Mouse (Mus musculus): ENCODE data around the gene Abi3bp. TPM values are rescaled to one million over a fixed set of nuclear protein-coding genes. Genes with fewer than 3 reads are reported as not detected.

Abi3bp gene
- polyA plus RNA-seq, 1 experiment from 2014 or later = 0.55 TPM

- no peak overlapping the region for H3K4me3 ChIP-seq (replicated peaks; ENCODE audit: low read length)
- H3K4me1 ChIP-seq (replicated peaks; ENCODE audit: control insufficient read depth, insufficient read depth, low read length) = no peaks in the 10 kb centered on the region
- 80% methylated on average over 6 of the region's 6 CpGs for WGBS
- H3K4me2 ChIP-seq (replicated peaks) = no peak overlapping the region
- no peak overlapping the region for H3K27ac ChIP-seq
- no peaks in the 10 kb centered on the region for H3K27me3 ChIP-seq (ENCODE audit: control insufficient read depth, insufficient read depth, low read length)
- DNase-seq (ENCODE audit: low spot score) = no peak
- no peak for ATAC-seq (ENCODE audit: low FRiP score)
- no peaks in the 10 kb centered on the region for H3K36me3 ChIP-seq (replicated peaks; ENCODE audit: control insufficient read depth, insufficient read depth)
- no peaks in the 10 kb centered on the region for H3K9me3 ChIP-seq (ENCODE audit: control insufficient read depth, low read length)
- H3K9ac ChIP-seq = no peak overlapping the region
Measured at GRCm38 (mm10) chr16:56594866-56595265, 117.2 kb downstream of the Abi3bp start.

- 93% methylated on average over 4 of the region's 4 CpGs for whole genome bisulfite sequencing
Measured at GRCm38 (mm10) chr16:56598427-56598826, 120.7 kb downstream of the Abi3bp start.

GRCm38 (mm10) chr16:56602394-56602793, 124.7 kb downstream of the Abi3bp start:
- no peak overlapping the region for H3K4me2 ChIP-seq (replicated peaks)
- H3K27ac ChIP-seq = no peak overlapping the region
- H3K4me1 ChIP-seq (replicated peaks; ENCODE audit: control insufficient read depth, insufficient read depth, low read length) = no peaks in the 10 kb centered on the region
- WGBS = 85% methylated on average over 1 of the region's 1 CpGs
- DNase-seq (ENCODE audit: low spot score) = no peak
- no peaks in the 10 kb centered on the region for H3K36me3 ChIP-seq (replicated peaks; ENCODE audit: control insufficient read depth, insufficient read depth)
- ATAC-seq (ENCODE audit: low FRiP score) = no peak
- no peaks in the 10 kb centered on the region for H3K27me3 ChIP-seq (ENCODE audit: control insufficient read depth, insufficient read depth, low read length)
- H3K9ac ChIP-seq = no peak overlapping the region
- H3K4me3 ChIP-seq (replicated peaks; ENCODE audit: low read length) = no peak overlapping the region
- no peaks in the 10 kb centered on the region for H3K9me3 ChIP-seq (ENCODE audit: control insufficient read depth, low read length)

More at GRCm38 (mm10) chr16:56598427-56598826, 120.7 kb downstream of the Abi3bp start:
- no peaks in the 10 kb centered on the region for H3K36me3 ChIP-seq (replicated peaks; ENCODE audit: control insufficient read depth, insufficient read depth)
- no peaks in the 10 kb centered on the region for H3K27me3 ChIP-seq (ENCODE audit: control insufficient read depth, insufficient read depth, low read length)
- H3K4me1 ChIP-seq (replicated peaks; ENCODE audit: control insufficient read depth, insufficient read depth, low read length) = no peaks in the 10 kb centered on the region
- no peak for DNase-seq (ENCODE audit: low spot score)
- ATAC-seq (ENCODE audit: low FRiP score) = no peak
- H3K9ac ChIP-seq = no peak overlapping the region
- H3K9me3 ChIP-seq (ENCODE audit: control insufficient read depth, low read length) = no peaks in the 10 kb centered on the region
- H3K4me3 ChIP-seq (replicated peaks; ENCODE audit: low read length) = no peak overlapping the region
- no peak overlapping the region for H3K27ac ChIP-seq
- H3K4me2 ChIP-seq (replicated peaks) = no peak overlapping the region

- WGBS = 83% methylated on average over 8 of the region's 8 CpGs
- no peak for DNase-seq (ENCODE audit: low spot score)
- Histone ChIP-seq H3K27me3 (ENCODE audit: control insufficient read depth, insufficient read depth, low read length) (no peaks in the 10 kb centered on the region), H3K4me3 (replicated peaks; ENCODE audit: low read length) (no peak overlapping the region), H3K4me2 (replicated peaks) (no peak overlapping the region), H3K27ac (no peak overlapping the region), H3K36me3 (replicated peaks; ENCODE audit: control insufficient read depth, insufficient read depth) (no peaks in the 10 kb centered on the region), H3K4me1 (replicated peaks; ENCODE audit: control insufficient read depth, insufficient read depth, low read length) (no peaks in the 10 kb centered on the region), H3K9me3 (ENCODE audit: control insufficient read depth, low read length) (no peaks in the 10 kb centered on the region), H3K9ac (no peak overlapping the region)
- no peak for ATAC-seq (ENCODE audit: low FRiP score)
Measured at GRCm38 (mm10) chr16:56610572-56610971, 132.9 kb downstream of the Abi3bp start.

- Histone ChIP-seq H3K4me1 (replicated peaks; ENCODE audit: control insufficient read depth, insufficient read depth, low read length) (no peaks in the 10 kb centered on the region), H3K36me3 (replicated peaks; ENCODE audit: control insufficient read depth, insufficient read depth) (no peaks in the 10 kb centered on the region), H3K27ac (no peak overlapping the region), H3K4me3 (replicated peaks; ENCODE audit: low read length) (no peak overlapping the region), H3K9ac (no peak overlapping the region), H3K4me2 (replicated peaks) (no peak overlapping the region), H3K27me3 (ENCODE audit: control insufficient read depth, insufficient read depth, low read length) (no peaks in the 10 kb centered on the region), H3K9me3 (ENCODE audit: control insufficient read depth, low read length) (no peaks in the 10 kb centered on the region)
- no peak for ATAC-seq (ENCODE audit: low FRiP score)
- no peak for DNase-seq (ENCODE audit: low spot score)
- WGBS = 62% methylated on average over 10 of the region's 10 CpGs
Measured at GRCm38 (mm10) chr16:56611096-56611867, 133.6 kb downstream of the Abi3bp start.

GRCm38 (mm10) chr16:56638544-56638943, 160.9 kb downstream of the Abi3bp start:
- Histone ChIP-seq H3K27me3 (ENCODE audit: control insufficient read depth, insufficient read depth, low read length) (no peaks in the 10 kb centered on the region), H3K27ac (no peak overlapping the region), H3K4me2 (replicated peaks) (no peak overlapping the region), H3K9me3 (ENCODE audit: control insufficient read depth, low read length) (no peaks in the 10 kb centered on the region), H3K4me3 (replicated peaks; ENCODE audit: low read length) (no peak overlapping the region), H3K9ac (no peak overlapping the region), H3K4me1 (replicated peaks; ENCODE audit: control insufficient read depth, insufficient read depth, low read length) (no peaks in the 10 kb centered on the region), H3K36me3 (replicated peaks; ENCODE audit: control insufficient read depth, insufficient read depth) (no peaks in the 10 kb centered on the region)
- DNase-seq (ENCODE audit: low spot score) (no peak), ATAC-seq (ENCODE audit: low FRiP score) (no peak)
- 92% methylated on average over 3 of the region's 3 CpGs for WGBS

- no peaks in the 10 kb centered on the region for H3K27me3 ChIP-seq (ENCODE audit: control insufficient read depth, insufficient read depth, low read length)
- DNase-seq (ENCODE audit: low spot score) = peak; percentile 47
- no peak overlapping the region for H3K4me3 ChIP-seq (replicated peaks; ENCODE audit: low read length)
- no peaks in the 10 kb centered on the region for H3K9me3 ChIP-seq (ENCODE audit: control insufficient read depth, low read length)
- ATAC-seq (ENCODE audit: low FRiP score) = no peak; the same call in 1 of the 2 replicates
- H3K4me1 ChIP-seq (replicated peaks; ENCODE audit: control insufficient read depth, insufficient read depth, low read length) = no peaks in the 10 kb centered on the region
- 31% methylated on average over 2 of the region's 2 CpGs for WGBS
- H3K27ac ChIP-seq = no peak overlapping the region
- no peak overlapping the region for H3K4me2 ChIP-seq (replicated peaks)
- H3K9ac ChIP-seq = no peak overlapping the region
- no peaks in the 10 kb centered on the region for H3K36me3 ChIP-seq (replicated peaks; ENCODE audit: control insufficient read depth, insufficient read depth)
Measured at GRCm38 (mm10) chr16:56645251-56645650, 167.6 kb downstream of the Abi3bp start.

GRCm38 (mm10) chr16:56646382-56647172, 168.9 kb downstream of the Abi3bp start:
- no peak overlapping the region for H3K4me3 ChIP-seq (replicated peaks; ENCODE audit: low read length)
- no peak overlapping the region for H3K4me2 ChIP-seq (replicated peaks)
- no peaks in the 10 kb centered on the region for H3K36me3 ChIP-seq (replicated peaks; ENCODE audit: control insufficient read depth, insufficient read depth)
- H3K4me1 ChIP-seq (replicated peaks; ENCODE audit: control insufficient read depth, insufficient read depth, low read length) = no peaks in the 10 kb centered on the region
- H3K9me3 ChIP-seq (ENCODE audit: control insufficient read depth, low read length) = no peaks in the 10 kb centered on the region
- no peak overlapping the region for H3K27ac ChIP-seq
- 65% methylated on average over 7 of the region's 7 CpGs for WGBS
- ATAC-seq (ENCODE audit: low FRiP score) (no peak), DNase-seq (ENCODE audit: low spot score) (no peak)
- H3K9ac ChIP-seq = no peak overlapping the region
- H3K27me3 ChIP-seq (ENCODE audit: control insufficient read depth, insufficient read depth, low read length) = no peaks in the 10 kb centered on the region

- no peak overlapping the region for H3K4me2 ChIP-seq (replicated peaks)
- 89% methylated on average over 12 of the region's 12 CpGs for WGBS
- H3K4me3 ChIP-seq (replicated peaks; ENCODE audit: low read length) = no peak overlapping the region
- no peak for DNase-seq (ENCODE audit: low spot score)
- H3K9ac ChIP-seq = no peak overlapping the region
- H3K36me3 ChIP-seq (replicated peaks; ENCODE audit: control insufficient read depth, insufficient read depth) = no peaks in the 10 kb centered on the region
- no peak overlapping the region for H3K27ac ChIP-seq
- H3K4me1 ChIP-seq (replicated peaks; ENCODE audit: control insufficient read depth, insufficient read depth, low read length) = no peaks in the 10 kb centered on the region
- no peaks in the 10 kb centered on the region for H3K27me3 ChIP-seq (ENCODE audit: control insufficient read depth, insufficient read depth, low read length)
- no peak for ATAC-seq (ENCODE audit: low FRiP score)
- H3K9me3 ChIP-seq (ENCODE audit: control insufficient read depth, low read length) = no peaks in the 10 kb centered on the region
Measured at GRCm38 (mm10) chr16:56655193-56655910, 177.7 kb downstream of the Abi3bp start.
